Mouse (Mus musculus): ENCODE data around the gene Ccne1. TPM values are rescaled to one million over a fixed set of nuclear protein-coding genes. Genes with fewer than 3 reads are reported as not detected.
A peak's percentile ranks its signal among the peaks of the same experiment; 100 is the strongest.

The Ccne1 gene
- total and polyA plus RNA-seq, 3 experiments, result 43.7 to 109 (median 70.0) TPM

- dilution Hi-C loops (cut with MboI; ENCODE audit: extremely low pct_ligation_motif_present, extremely low pct_unique_long_range_greater_than_20kb, low sequenced_read_pairs) (no loop called here), in situ Hi-C loops (cut with MboI; ENCODE audit: low pct_ligation_motif_present, low pct_unique_long_range_greater_than_20kb, low sequenced_read_pairs) (no loop called here)
- H3K9me3 ChIP-seq (replicated peaks; ENCODE audit: low read length), result no peaks in the 10 kb centered on the region
- no peak overlapping the region for H3K9ac ChIP-seq (ENCODE audit: insufficient read depth, low read depth)
- peaks cover 14 to 48% of the 10 kb centered on the region in 2 experiments for H3K4me1 ChIP-seq (ENCODE audit: control insufficient read depth in 1 of 2, insufficient read depth in 2 of 2)
- no peaks in the 10 kb centered on the region for H3K27me3 ChIP-seq (replicated peaks)
- no peak overlapping the region for H3K27ac ChIP-seq (ENCODE audit: insufficient read depth, low read depth)
- H3K79me2 ChIP-seq (replicated peaks; ENCODE audit: control insufficient read depth, extremely low read depth, insufficient read depth, poor library complexity, severe bottlenecking), result peaks cover 12% of the 10 kb centered on the region
- peaks cover 23 to 40% of the 10 kb centered on the region in 2 experiments for H3K36me3 ChIP-seq (replicated peaks in 1 of 2; ENCODE audit: control insufficient read depth in 1 of 2, insufficient read depth in 1 of 2, low read length in 1 of 2)
- peak overlapping the region in 1 of 3 experiments; percentile 91 for H3K4me3 ChIP-seq (replicated peaks in 1 of 3; ENCODE audit: low read depth in 2 of 3, low read length in 2 of 3, poor library complexity in 1 of 3)
- H3K4me2 ChIP-seq (ENCODE audit: insufficient read depth, low read depth, poor library complexity, severe bottlenecking), result peak overlapping the region; percentile 76
- no peak for DNase-seq (ENCODE audit: extremely low read depth)
- TF ChIP-seq NELFE (IDR thresholded peaks at IDR 0.05; ENCODE audit: low read depth, low read length), result no peak
- no peak for TF ChIP-seq ZKSCAN1 (IDR thresholded peaks at IDR 0.05; ENCODE audit: borderline replicate concordance, low read depth, low read length)
- no peak for TF ChIP-seq TCF12 (IDR thresholded peaks at IDR 0.05; ENCODE audit: low read depth, low read length)
- TF ChIP-seq RAD21 (IDR thresholded peaks at IDR 0.05; ENCODE audit: low read depth, low read length), result no peak
- TF ChIP-seq ZMIZ1 (IDR thresholded peaks at IDR 0.05; ENCODE audit: low read depth, low read length), result no peak
- no peak for TF ChIP-seq ZC3H11A (IDR thresholded peaks at IDR 0.05; ENCODE audit: low read depth, low read length)
- no peak for TF ChIP-seq ZNF384 (IDR thresholded peaks at IDR 0.05; ENCODE audit: low read depth, low read length)
- no peak for TF ChIP-seq BHLHE40 (IDR thresholded peaks at IDR 0.05; ENCODE audit: low read depth, low read length)
- TF ChIP-seq RCOR1 (conservative IDR thresholded peaks at IDR 0.05; ENCODE audit: low read depth, low read length), result no peak
- TF ChIP-seq MAZ (IDR thresholded peaks at IDR 0.05; ENCODE audit: low read depth, low read length), result no peak
- no peak for TF ChIP-seq USF1 (IDR thresholded peaks at IDR 0.05; ENCODE audit: low read depth, low read length)
- TF ChIP-seq POLR2A (IDR thresholded peaks at IDR 0.05; ENCODE audit: low read depth, low read length), result no peak
- TF ChIP-seq E2F4 (IDR thresholded peaks at IDR 0.05; ENCODE audit: insufficient replicate concordance, low read depth, low read length), result no peak
- no peak for TF ChIP-seq ETS1 (conservative IDR thresholded peaks at IDR 0.05; ENCODE audit: low read depth, low read length)
- TF ChIP-seq IRF4 (IDR thresholded peaks at IDR 0.05; ENCODE audit: low read depth, low read length), result no peak
- no peak for TF ChIP-seq USF2 (conservative IDR thresholded peaks at IDR 0.05; ENCODE audit: low read depth, low read length)
- TF ChIP-seq NRF1 (IDR thresholded peaks at IDR 0.05; ENCODE audit: low read depth, low read length), result no peak
- TF ChIP-seq MXI1 (IDR thresholded peaks at IDR 0.05; ENCODE audit: low read depth, low read length), result no peak
- TF ChIP-seq PAX5 (IDR thresholded peaks at IDR 0.05; ENCODE audit: low read length), result no peak
Observed at GRCm38 (mm10) chr7:38105379-38105778, 2.0 kb downstream of the Ccne1 start.

GRCm38 (mm10) chr7:38104097-38104496, 3.2 kb downstream of the Ccne1 start:
- H3K4me2 ChIP-seq (ENCODE audit: insufficient read depth, low read depth, poor library complexity, severe bottlenecking), result peak overlapping the region; percentile 30; the same call in 1 of the 2 replicates
- DNase-seq (ENCODE audit: extremely low read depth), result peak; percentile 63
- H3K4me3 ChIP-seq (replicated peaks in 1 of 3; ENCODE audit: low read depth in 2 of 3, low read length in 2 of 3, poor library complexity in 1 of 3), result no peak overlapping the region
- peaks cover 36 to 53% of the 10 kb centered on the region in 2 experiments for H3K36me3 ChIP-seq (replicated peaks in 1 of 2; ENCODE audit: control insufficient read depth in 1 of 2, insufficient read depth in 1 of 2, low read length in 1 of 2)
- TF ChIP-seq CTCF (conservative IDR thresholded peaks at IDR 0.05 in 1 of 2, IDR thresholded peaks at IDR 0.05 in 1 of 2; ENCODE audit: low read depth in 2 of 2, low read length in 2 of 2) (peak in 1 of 2 experiments; percentile 40; a peak in 2 of 4 replicates), BHLHE40 (IDR thresholded peaks at IDR 0.05; ENCODE audit: low read depth, low read length) (no peak)
- H3K9me3 ChIP-seq (replicated peaks; ENCODE audit: low read length), result no peaks in the 10 kb centered on the region
- H3K79me2 ChIP-seq (replicated peaks; ENCODE audit: control insufficient read depth, extremely low read depth, insufficient read depth, poor library complexity, severe bottlenecking), result peaks cover 12% of the 10 kb centered on the region
- H3K4me1 ChIP-seq (ENCODE audit: control insufficient read depth in 1 of 2, insufficient read depth in 2 of 2), result peaks cover 14 to 48% of the 10 kb centered on the region in 2 experiments
- in situ Hi-C loops (cut with MboI; ENCODE audit: low pct_ligation_motif_present, low pct_unique_long_range_greater_than_20kb, low sequenced_read_pairs) (no loop called here), dilution Hi-C loops (cut with MboI; ENCODE audit: extremely low pct_ligation_motif_present, extremely low pct_unique_long_range_greater_than_20kb, low sequenced_read_pairs) (no loop called here)
- H3K27me3 ChIP-seq (replicated peaks), result no peaks in the 10 kb centered on the region
- H3K9ac ChIP-seq (ENCODE audit: insufficient read depth, low read depth), result 0 out of 2 replicates have a peak overlapping the region, but pooled peaks have one; percentile 28
- 0 out of 2 replicates have a peak overlapping the region, but pooled peaks have one; percentile 1 for H3K27ac ChIP-seq (ENCODE audit: insufficient read depth, low read depth)
